Mouse (Mus musculus) CH12.LX (cell line): ENCODE measurements around the gene Taf7l. TPM values are rescaled to one million over a fixed set of nuclear protein-coding genes. Genes with fewer than 3 reads are reported as not detected.

Source experiments
- DNase-seq: peaks from one replicate; pipeline ENCODE4 v3.0.0-alpha.2; 2013; ENCODE audit errors: extremely low read depth
- H3K27ac ChIP-seq: 2 replicates; pipeline ENCODE4 v1.5.1; 2012; ENCODE audit warnings: low read depth, mild to moderate bottlenecking, control low read depth, moderate library complexity; ENCODE audit not compliant: insufficient read depth
- H3K27me3 ChIP-seq: replicated peaks from 2 replicates; pipeline ENCODE3; 2012; ENCODE audit warnings: inconsistent platforms
- H3K36me3 ChIP-seq, 2 experiments: replicated peaks in 1 of 2; 2 replicates each; pipeline versions ENCODE3 to v1.6.1; 2012; ENCODE audit warnings: inconsistent platforms in 1 of 2, low read length in 1 of 2, mild to moderate bottlenecking in 1 of 2, mixed read lengths in 1 of 2, moderate library complexity in 1 of 2; ENCODE audit not compliant: control insufficient read depth in 1 of 2, insufficient read depth in 1 of 2
- H3K4me1 ChIP-seq, 2 experiments: 2 replicates each; pipeline ENCODE4 v1.6.1; 2012; ENCODE audit warnings: inconsistent platforms in 1 of 2, moderate library complexity in 1 of 2; ENCODE audit not compliant: insufficient read depth in 2 of 2, control insufficient read depth in 1 of 2
- H3K4me2 ChIP-seq: 2 replicates; pipeline ENCODE4 v1.6.1; 2012; ENCODE audit warnings: low read depth, mild to moderate bottlenecking, control low read depth; ENCODE audit not compliant: poor library complexity, insufficient read depth, severe bottlenecking
- H3K4me3 ChIP-seq, 3 experiments: fragments of 150-350 bp in 1 of 3; sonication (generic) in 1 of 3; replicated peaks in 1 of 3; 2 replicates each; pipeline versions ENCODE3 to v1.5.1; 2011 to 2012; ENCODE audit warnings: low read depth in 2 of 3, low read length in 2 of 3, mild to moderate bottlenecking in 2 of 3, moderate library complexity in 2 of 3, control low read depth in 1 of 3, improper control_type of control experiment in 1 of 3, inconsistent platforms in 1 of 3, mixed read lengths in 1 of 3; ENCODE audit not compliant: poor library complexity in 1 of 3
- H3K79me2 ChIP-seq: replicated peaks from 2 replicates; pipeline ENCODE4 v1.6.1; 2012; ENCODE audit warnings: mild to moderate bottlenecking, moderate library complexity; ENCODE audit not compliant: control insufficient read depth, poor library complexity, insufficient read depth, severe bottlenecking; ENCODE audit errors: extremely low read depth
- H3K9ac ChIP-seq: 2 replicates; pipeline ENCODE4 v1.6.1; 2012; ENCODE audit warnings: low read depth, mild to moderate bottlenecking, control low read depth, moderate library complexity; ENCODE audit not compliant: insufficient read depth
- H3K9me3 ChIP-seq: replicated peaks from 2 replicates; pipeline ENCODE3; 2012; ENCODE audit warnings: low read length, inconsistent platforms, mixed read lengths
- BHLHE40 ChIP-seq: IDR thresholded peaks from 2 replicates; pipeline ENCODE4 v1.6.1; 2011; ENCODE audit warnings: mild to moderate bottlenecking, low read depth, low read length, improper control_type of control experiment
- CTCF ChIP-seq, 2 experiments: IDR thresholded peaks in 1 of 2; conservative IDR thresholded peaks in 1 of 2; 2 replicates each; pipeline ENCODE4 v1.5.1; 2011 to 2012; ENCODE audit warnings: low read depth in 2 of 2, low read length in 2 of 2, improper control_type of control experiment in 1 of 2, inconsistent platforms in 1 of 2, mild to moderate bottlenecking in 1 of 2, moderate library complexity in 1 of 2
- ELF1 ChIP-seq: IDR thresholded peaks from 2 replicates; pipeline ENCODE4 v1.6.1; 2014; ENCODE audit warnings: low read depth, mild to moderate bottlenecking, inconsistent platforms, low read length, improper control_type of control experiment
- EP300 ChIP-seq: IDR thresholded peaks from 2 replicates; pipeline ENCODE4 v1.6.1; 2011; ENCODE audit warnings: low read length, improper control_type of control experiment
- ETS1 ChIP-seq: conservative IDR thresholded peaks from 2 replicates; pipeline ENCODE4 v1.6.1; 2012; ENCODE audit warnings: low read depth, mild to moderate bottlenecking, inconsistent platforms, low read length, improper control_type of control experiment, moderate library complexity
- GABPA ChIP-seq: IDR thresholded peaks from 2 replicates; pipeline ENCODE4 v1.6.1; 2012; ENCODE audit warnings: low read depth, low read length, improper control_type of control experiment, inconsistent platforms; ENCODE audit not compliant: insufficient replicate concordance
- IRF4 ChIP-seq: IDR thresholded peaks from 2 replicates; pipeline ENCODE4 v1.6.1; 2014; ENCODE audit warnings: low read depth, mild to moderate bottlenecking, inconsistent platforms, low read length, improper control_type of control experiment
- JUND ChIP-seq: conservative IDR thresholded peaks from 2 replicates; pipeline ENCODE4 v1.6.1; 2011; ENCODE audit warnings: low read depth, low read length, improper control_type of control experiment
- KAT2A ChIP-seq: IDR thresholded peaks from 2 replicates; pipeline ENCODE4 v1.6.1; 2012; ENCODE audit warnings: low read length, improper control_type of control experiment, inconsistent platforms; ENCODE audit not compliant: insufficient replicate concordance
- MAFK ChIP-seq: IDR thresholded peaks from 2 replicates; pipeline ENCODE4 v1.6.1; 2011; ENCODE audit warnings: low read length, improper control_type of control experiment; ENCODE audit not compliant: insufficient replicate concordance
- MAZ ChIP-seq: IDR thresholded peaks from 2 replicates; pipeline ENCODE4 v1.6.1; 2012; ENCODE audit warnings: low read depth, mild to moderate bottlenecking, inconsistent platforms, low read length, improper control_type of control experiment, moderate library complexity
- MEF2A ChIP-seq: IDR thresholded peaks from 2 replicates; pipeline ENCODE4 v1.6.1; 2014; ENCODE audit warnings: low read depth, mild to moderate bottlenecking, inconsistent platforms, low read length, improper control_type of control experiment, borderline replicate concordance
- MYC ChIP-seq: IDR thresholded peaks from 2 replicates; pipeline ENCODE4 v1.6.1; 2011; ENCODE audit warnings: low read depth, mild to moderate bottlenecking, improper control_type of control experiment, low read length
- PAX5 ChIP-seq: IDR thresholded peaks from 2 replicates; pipeline ENCODE4 v1.6.1; 2012; ENCODE audit warnings: low read length, inconsistent platforms, mixed read lengths
- POLR2AphosphoS2 ChIP-seq: IDR thresholded peaks from 2 replicates; pipeline ENCODE4 v1.6.1; 2011; ENCODE audit warnings: low read depth, low read length, improper control_type of control experiment
- RAD21 ChIP-seq: IDR thresholded peaks from 2 replicates; pipeline ENCODE4 v1.6.1; 2011; ENCODE audit warnings: low read depth, mild to moderate bottlenecking, low read length, improper control_type of control experiment, moderate library complexity
- RCOR1 ChIP-seq: conservative IDR thresholded peaks from 2 replicates; pipeline ENCODE4 v1.6.1; 2012; ENCODE audit warnings: low read depth, mild to moderate bottlenecking, inconsistent platforms, low read length, improper control_type of control experiment
- SIN3A ChIP-seq: IDR thresholded peaks from 2 replicates; pipeline ENCODE4 v1.6.1; 2012; ENCODE audit warnings: low read length, improper control_type of control experiment, inconsistent platforms
- SMC3 ChIP-seq: IDR thresholded peaks from 2 replicates; pipeline ENCODE4 v1.6.1; 2011; ENCODE audit warnings: low read depth, low read length, improper control_type of control experiment
- USF2 ChIP-seq: conservative IDR thresholded peaks from 2 replicates; pipeline ENCODE4 v1.6.1; 2011; ENCODE audit warnings: low read depth, low read length, improper control_type of control experiment
- ZC3H11A ChIP-seq: IDR thresholded peaks from 2 replicates; pipeline ENCODE4 v1.6.1; 2012; ENCODE audit warnings: low read depth, mild to moderate bottlenecking, inconsistent platforms, low read length, improper control_type of control experiment
- dilution Hi-C: fragments of 300-500 bp; cut with MboI; formaldehyde crosslinking; loops from 2 replicates; pipeline ENCODE4 v1.14.3; 2020; ENCODE audit warnings: low sequenced_read_pairs; ENCODE audit not compliant: extremely low pct_unique_long_range_greater_than_20kb, extremely low pct_ligation_motif_present
- in situ Hi-C: fragments of 300-500 bp; cut with MboI; formaldehyde crosslinking; loops from 3 replicates; pipeline ENCODE4 v1.14.3; 2019; ENCODE audit warnings: low sequenced_read_pairs, low pct_ligation_motif_present, low pct_unique_long_range_greater_than_20kb, mixed read lengths
- polyA plus RNA-seq: library from polyadenylated mRNA; unstranded; fragments of >175 nt; gene quantifications from 2 replicates; pipeline ENCODE4 v1.2.1, GENCODE M21; 2012; ENCODE audit warnings: low read depth; ENCODE audit not compliant: insufficient read length
- total RNA-seq, 2 experiments: library from RNA; depleted of rRNA; stranded (reverse); fragments of 300-350 nt in 1 of 2; fragments of >200 nt in 1 of 2; gene quantifications; 2 replicates each; pipeline ENCODE4 v1.2.3; 2012 to 2014

Taf7l gene
- total and polyA plus RNA-seq, 3 experiments, result not detected

DNA sequence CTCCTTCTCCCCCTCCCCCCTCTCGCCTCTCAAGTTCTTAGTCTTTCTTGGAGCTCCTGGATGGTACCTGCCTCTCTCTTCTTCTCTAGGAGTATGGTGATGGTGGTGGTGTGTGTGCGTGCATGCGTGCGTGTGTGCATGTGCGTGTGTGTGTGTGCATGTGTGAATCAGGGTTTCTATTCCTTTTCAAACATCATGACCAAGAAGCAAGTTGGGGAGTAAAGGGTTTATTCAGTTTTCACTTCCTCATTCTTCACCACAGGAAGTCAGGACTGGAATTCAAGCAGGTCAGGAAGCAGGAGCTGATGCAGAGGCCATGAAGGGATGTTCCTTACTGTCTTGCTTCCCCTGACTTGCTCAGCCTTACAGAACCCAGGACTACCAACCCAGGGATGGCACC is 52.0 kb downstream of the Taf7l start:
- H3K27ac ChIP-seq, result no peak overlapping the region
- no peaks in the 10 kb centered on the region for H3K27me3 ChIP-seq
- in situ Hi-C loops (no loop called here), dilution Hi-C loops (no loop called here)
- no peaks in the 10 kb centered on the region for H3K36me3 ChIP-seq
- H3K9ac ChIP-seq, result no peak overlapping the region
- peaks cover 7 to 20% of the 10 kb centered on the region in 2 experiments for H3K4me1 ChIP-seq
- H3K4me2 ChIP-seq, result no peak overlapping the region
- no peaks in the 10 kb centered on the region for H3K79me2 ChIP-seq
- H3K4me3 ChIP-seq, result no peak overlapping the region
- peak; percentile 26 for DNase-seq
- TF ChIP-seq ETS1 (no peak), CTCF (conservative IDR thresholded peaks at IDR 0.05 in 1 of 2, IDR thresholded peaks at IDR 0.05 in 1 of 2; ENCODE audit: low read depth in 2 of 2, low read length in 2 of 2) (no peak), IRF4 (peak; percentile 72), MYC (no peak), SMC3 (no peak), POLR2AphosphoS2 (no peak), RAD21 (no peak), MAZ (no peak), SIN3A (no peak), KAT2A (no peak), BHLHE40 (peak; percentile 89), USF2 (no peak), ZC3H11A (no peak), PAX5 (no peak), MEF2A (no peak), EP300 (peak; percentile 54), RCOR1 (no peak), JUND (no peak), ELF1 (no peak)
- no peaks in the 10 kb centered on the region for H3K9me3 ChIP-seq

GRCm38 (mm10) chrX:134420097-134420496 is 56.2 kb downstream of the Taf7l start:
- dilution Hi-C loops, result no loop called here

More at GRCm38 (mm10) chrX:134420097-134420496, 56.2 kb downstream of the Taf7l start:
- Histone ChIP-seq H3K4me2 (no peak overlapping the region), H3K9ac (no peak overlapping the region), H3K79me2 (no peaks in the 10 kb centered on the region), H3K4me3 (no peak overlapping the region), H3K9me3 (no peaks in the 10 kb centered on the region), H3K27ac (no peak overlapping the region), H3K4me1 (peaks cover 7 to 20% of the 10 kb centered on the region in 2 experiments), H3K27me3 (no peaks in the 10 kb centered on the region), H3K36me3 (no peaks in the 10 kb centered on the region)
- DNase-seq, result peak; percentile 26
- in situ Hi-C loops, result no loop called here
- TF ChIP-seq RCOR1 (no peak), JUND (no peak), MEF2A (no peak), MAFK (no peak), RAD21 (no peak), GABPA (no peak), SMC3 (no peak), BHLHE40 (peak; percentile 84), MYC (0 out of 2 replicates have a peak, but pooled peaks have one; percentile 60)
